Mouse (Mus musculus) gastrocnemius, postnatal 25 days (tissue): Measurements from ENCODE around the gene Rad50. TPM values are rescaled to one million over a fixed set of nuclear protein-coding genes. Genes with fewer than 3 reads are reported as not detected.

Source experiments
- DNase-seq: peaks from one replicate; pipeline ENCODE4 v3.0.0; 2022
- total RNA-seq, 2 experiments: library from RNA; stranded (reverse); gene quantifications; 1 replicate in 1 of 2; 2 replicates in 1 of 2; pipeline ENCODE4 v1.2.3; 2021

The Rad50 gene
- total RNA-seq, 2 experiments from 2014 or later = 4.9 to 5.1 TPM

GRCm38 (mm10) chr11:53698521-53698920 lies 8.6 kb downstream of the Rad50 start:
- no peak for DNase-seq

GRCm38 (mm10) chr11:53691979-53692378 lies 15.1 kb downstream of the Rad50 start:
- DNase-seq = no peak

- DNase-seq = no peak
Measured at GRCm38 (mm10) chr11:53682994-53683530, 24.1 kb downstream of the Rad50 start.

GRCm38 (mm10) chr11:53682170-53682569 lies 24.9 kb downstream of the Rad50 start:
- no peak for DNase-seq

GRCm38 (mm10) chr11:53681686-53682085 lies 25.4 kb downstream of the Rad50 start:
- no peak for DNase-seq

GRCm38 (mm10) chr11:53680141-53680540 lies 27.0 kb downstream of the Rad50 start:
- no peak for DNase-seq

GRCm38 (mm10) chr11:53671414-53671813 lies 35.7 kb downstream of the Rad50 start:
- no peak for DNase-seq

- no peak for DNase-seq
Measured at GRCm38 (mm10) chr11:53664091-53664490, 43.0 kb downstream of the Rad50 start.

- DNase-seq = no peak
Measured at GRCm38 (mm10) chr11:53662794-53663674, 44.1 kb downstream of the Rad50 start.

GRCm38 (mm10) chr11:53657828-53658227 lies 49.3 kb downstream of the Rad50 start:
- DNase-seq = no peak

- no peak for DNase-seq
Measured at GRCm38 (mm10) chr11:53657381-53657780, 49.7 kb downstream of the Rad50 start.

GRCm38 (mm10) chr11:53656558-53657202 lies 50.4 kb downstream of the Rad50 start:
- DNase-seq = no peak

- no peak for DNase-seq
Measured at GRCm38 (mm10) chr11:53655043-53655442, 52.1 kb downstream of the Rad50 start.

GRCm38 (mm10) chr11:53652427-53652826 lies 54.7 kb downstream of the Rad50 start:
- no peak for DNase-seq

- DNase-seq = no peak
Measured at GRCm38 (mm10) chr11:53651441-53651840, 55.7 kb downstream of the Rad50 start.

- no peak for DNase-seq
Measured at GRCm38 (mm10) chr11:53644017-53644416, 63.1 kb downstream of the Rad50 start.

GRCm38 (mm10) chr11:53642744-53643279 lies 64.3 kb downstream of the Rad50 start:
- no peak for DNase-seq

- no peak for DNase-seq
Measured at GRCm38 (mm10) chr11:53637803-53638260, 69.3 kb downstream of the Rad50 start.

GRCm38 (mm10) chr11:53637046-53637802 lies 69.9 kb downstream of the Rad50 start:
- DNase-seq = no peak

GRCm38 (mm10) chr11:53636183-53636646 lies 70.9 kb downstream of the Rad50 start:
- DNase-seq = no peak

- no peak for DNase-seq
Measured at GRCm38 (mm10) chr11:53635590-53636182, 71.4 kb downstream of the Rad50 start.
